Mouse (Mus musculus): Measurements from ENCODE around the gene Mdc1.

The Mdc1 gene

GRCm38 (mm10) chr17:35882924-35883323 lies 41.6 kb downstream of the Mdc1 start:
- DNase-seq (ENCODE audit: inconsistent ontology term) = no peak

GRCm38 (mm10) chr17:35883777-35884176 lies 42.5 kb downstream of the Mdc1 start:
- no peak for DNase-seq (ENCODE audit: inconsistent ontology term)

- DNase-seq (ENCODE audit: inconsistent ontology term) = no peak
These were observed 46.4 kb downstream of the Mdc1 start for GRCm38 (mm10) chr17:35887725-35888124.

GRCm38 (mm10) chr17:35896781-35897643 lies 55.7 kb downstream of the Mdc1 start, which contains the start of gene 2310061I04Rik:
2310061I04Rik (minus strand) TSS chr17:35897431.
- peak; percentile 96 for DNase-seq (ENCODE audit: inconsistent ontology term)

- no peak for DNase-seq (ENCODE audit: inconsistent ontology term)
These were observed 56.6 kb downstream of the Mdc1 start for GRCm38 (mm10) chr17:35897644-35898573.

GRCm38 (mm10) chr17:35900636-35901035 lies 59.3 kb downstream of the Mdc1 start:
- no peak for DNase-seq (ENCODE audit: inconsistent ontology term)

GRCm38 (mm10) chr17:35903343-35903991 lies 62.2 kb downstream of the Mdc1 start:
- peak; percentile 77 for DNase-seq (ENCODE audit: inconsistent ontology term)

- no peak for DNase-seq (ENCODE audit: inconsistent ontology term)
These were observed 62.7 kb downstream of the Mdc1 start for GRCm38 (mm10) chr17:35903992-35904355.

- DNase-seq (ENCODE audit: inconsistent ontology term) = no peak
These were observed 64.3 kb downstream of the Mdc1 start for GRCm38 (mm10) chr17:35905587-35905986.

- no peak for DNase-seq (ENCODE audit: inconsistent ontology term)
These were observed 66.3 kb downstream of the Mdc1 start for GRCm38 (mm10) chr17:35907609-35908008.
